8 mouse cellular contexts compared by ENCODE assay signal in genomic region chr1:144243511-144243910, GRCm38 (mm10). TPM values are rescaled to one million over a fixed set of nuclear protein-coding genes. Genes with fewer than 3 reads are reported as not detected.
A peak's percentile ranks its signal among the peaks of the same experiment; 100 is the strongest.
DNase-seq lines count a peak whose midpoint lies in the region; ATAC-seq and TF ChIP-seq lines count a peak whose summit lies in the region.

No protein-coding gene starts in this region.

- H3K36me3 ChIP-seq in midbrain, postnatal 0 days (ENCODE audit: insufficient read depth, low read length): no peaks in the 10 kb centered on the region
- H3K36me3 ChIP-seq in midbrain, embryonic 13.5 days: no peaks in the 10 kb centered on the region

- no peaks in the 10 kb centered on the region for H3K27me3 ChIP-seq in midbrain, postnatal 0 days (ENCODE audit: insufficient read depth, low read length)
- no peaks in the 10 kb centered on the region for H3K27me3 ChIP-seq in midbrain, embryonic 13.5 days

- H3K4me2 ChIP-seq in midbrain, postnatal 0 days (ENCODE audit: low read depth, low read length, poor library complexity, severe bottlenecking): no peak overlapping the region
- no peak overlapping the region for H3K4me2 ChIP-seq in midbrain, embryonic 13.5 days (replicated peaks)

- H3K9me3 ChIP-seq in midbrain, postnatal 0 days (ENCODE audit: low read length): no peaks in the 10 kb centered on the region
- H3K9me3 ChIP-seq in midbrain, embryonic 13.5 days: no peaks in the 10 kb centered on the region

- 70% methylated on average over 1 of the region's 1 CpGs for WGBS in midbrain, postnatal 0 days
- 82% methylated on average over 1 of the region's 1 CpGs for WGBS in midbrain, embryonic 13.5 days

- no peaks in the 10 kb centered on the region for H3K4me1 ChIP-seq in midbrain, postnatal 0 days (ENCODE audit: insufficient read depth, low read length)
- H3K4me1 ChIP-seq in midbrain, embryonic 13.5 days (replicated peaks): no peaks in the 10 kb centered on the region

- no peak overlapping the region for H3K4me3 ChIP-seq in midbrain, postnatal 0 days (ENCODE audit: low read depth, low read length)
- no peak overlapping the region for H3K4me3 ChIP-seq in midbrain, embryonic 13.5 days (replicated peaks)

- peak; percentile 49 for TF ChIP-seq CTCF in midbrain, postnatal 0 days (IDR thresholded peaks at IDR 0.05)

- peak; percentile 4 for DNase-seq in embryo, embryonic 10 days (ENCODE audit: low spot score)
- no peak for DNase-seq in embryo, embryonic 9.5 days (ENCODE audit: extremely low spot score)
- DNase-seq in midbrain, postnatal 0 days (ENCODE audit: low spot score): peak; percentile 34
- DNase-seq in embryo, embryonic 10.5 days (ENCODE audit: low spot score): peak; percentile 17
- peak; percentile 15 for DNase-seq in kidney, postnatal 14 days
- peak; percentile 71 for DNase-seq in naive thymus-derived CD4-positive, alpha-beta T cell, adult 2 months (ENCODE audit: low read depth)
- no peak for DNase-seq in cerebellum, postnatal 25 days

- ATAC-seq in midbrain, postnatal 0 days (ENCODE audit: low FRiP score): no peak; the same call in 1 of the 2 replicates
- ATAC-seq in midbrain, embryonic 13.5 days: no peak

- no peak overlapping the region for H3K9ac ChIP-seq in midbrain, postnatal 0 days (replicated peaks; ENCODE audit: low read length, poor library complexity, severe bottlenecking)
- no peak overlapping the region for H3K9ac ChIP-seq in midbrain, embryonic 13.5 days (replicated peaks)

- no peak overlapping the region for H3K27ac ChIP-seq in midbrain, postnatal 0 days (ENCODE audit: low read depth, low read length)
- H3K27ac ChIP-seq in midbrain, embryonic 13.5 days: no peak overlapping the region

RNA-seq across cellular contexts. Expression of gene Rgs1, which starts 5.5 kb away (rescaled TPM):
- total RNA-seq in midbrain, postnatal 0 days (2014; rRNA removed): not detected in 2 replicates
- polyA plus RNA-seq in midbrain, postnatal 0 days (2015; fragmentation: Nextera tagmentation; extraction: Ambion mirVana): not detected in 2 replicates
- polyA plus RNA-seq in midbrain, embryonic 13.5 days (2015; fragmentation: Nextera tagmentation; extraction: Ambion mirVana): not detected in 2 replicates

Comparison
In these comparisons a context has a peak if more than half of its experiments do, and no peak if none do; other contexts are left out.
1. DNase-seq: peak in embryo, embryonic 10 days (single experiment), midbrain, postnatal 0 days (single experiment), embryo, embryonic 10.5 days (single experiment), kidney, postnatal 14 days (single experiment) and naive thymus-derived CD4-positive, alpha-beta T cell, adult 2 months (single experiment); none in embryo, embryonic 9.5 days (single experiment) and cerebellum, postnatal 25 days (0 of 2).